17 mouse cellular contexts compared by ENCODE assay signal in the genomic region with DNA sequence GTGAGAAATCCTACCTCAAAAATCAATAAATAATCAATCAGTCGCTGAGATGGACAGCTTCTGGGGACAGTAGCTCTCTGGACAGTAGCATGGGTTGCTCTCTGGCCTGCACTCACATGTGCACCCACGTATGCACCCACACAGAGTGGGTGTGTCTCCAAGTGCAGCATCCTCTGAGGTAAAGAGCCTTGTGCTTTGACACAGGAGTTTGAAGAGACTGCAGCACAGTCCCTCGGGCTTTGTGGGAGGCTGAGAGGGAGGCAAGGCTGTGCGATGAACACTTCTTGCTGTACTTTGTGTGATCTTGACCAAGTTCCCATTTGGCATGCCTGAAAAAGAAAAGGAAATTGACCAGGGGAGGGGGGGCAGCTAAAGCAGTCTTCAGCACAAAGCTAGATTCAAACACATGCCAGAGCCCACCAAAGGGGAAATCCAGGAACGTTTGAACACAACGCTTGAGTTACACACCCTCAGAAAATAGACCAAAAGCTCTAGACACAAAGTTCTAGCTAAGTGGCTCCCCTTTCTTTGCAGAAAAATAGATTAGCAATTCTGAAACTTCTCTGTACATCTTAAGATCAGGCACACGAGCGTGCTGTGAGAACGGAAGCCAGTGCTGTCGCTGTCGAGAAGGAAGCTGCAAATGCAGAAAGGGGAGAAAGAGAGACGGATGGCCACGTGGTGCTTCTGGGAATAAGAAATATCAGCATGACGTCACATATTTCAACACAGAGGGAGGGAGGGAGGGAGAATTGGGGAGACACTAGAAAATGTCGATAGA. TPM values are rescaled to one million over a fixed set of nuclear protein-coding genes. Genes with fewer than 3 reads are reported as not detected.
"Had no signal": no experiment of that assay in that cellular context is flagged by ENCODE, and none has a peak within 500 bp of the region (broad histone marks: within the 10 kb centered on the region; RNA-seq: fewer than 3 reads in every experiment).

No protein-coding gene starts in this region.

- H3K36me3 ChIP-seq: liver, embryonic 13.5 days; midbrain, embryonic 13.5 days; neural tube, embryonic 13.5 days; stomach, embryonic 15.5 days had no signal

- H3K27me3 ChIP-seq: liver, embryonic 13.5 days; midbrain, embryonic 13.5 days; neural tube, embryonic 13.5 days; stomach, embryonic 15.5 days had no signal

- H3K4me1 ChIP-seq: liver, embryonic 13.5 days; midbrain, embryonic 13.5 days; neural tube, embryonic 13.5 days; stomach, embryonic 15.5 days had no signal

- H3K4me3 ChIP-seq: left cerebral cortex, adult 2 months; liver, embryonic 13.5 days; midbrain, embryonic 13.5 days; myocyte; neural tube, embryonic 13.5 days; stomach, embryonic 15.5 days had no signal

- DNase-seq: kidney, adult 2 months; kidney, postnatal 25 days; layer of hippocampus, postnatal 36 days; liver, embryonic 13.5 days; lung, adult 2 months; lung, postnatal 14 days; right cerebral cortex, adult 18-20 months; right cerebral cortex, postnatal 14 days; spleen, adult 18-20 months; thymus, postnatal 25 days had no signal

- H3K9me3 ChIP-seq: midbrain, embryonic 13.5 days; neural tube, embryonic 13.5 days; stomach, embryonic 15.5 days had no signal

- H3K27ac ChIP-seq: kidney, postnatal 0 days; left cerebral cortex, adult 2 months; liver, embryonic 13.5 days; macrophage; midbrain, embryonic 13.5 days; neural tube, embryonic 13.5 days; stomach, embryonic 15.5 days had no signal

RNA-seq across cellular contexts. Expression of gene Bcl11b, which starts 19.6 kb away (rescaled TPM):
- polyA plus RNA-seq: macrophage, myocyte had no signal
